Mouse (Mus musculus) leukemia stem cell, adult 10-12 weeks (primary cell): Measurements from ENCODE around the gene Vmn2r-ps159. TPM values are rescaled to one million over a fixed set of nuclear protein-coding genes. Genes with fewer than 3 reads are reported as not detected.

ENCODE experiments used
- polyA plus RNA-seq: library from polyadenylated mRNA; stranded (reverse); fragments of >175 nt; gene quantifications from 2 replicates; pipeline ENCODE4 v1.2.3, GENCODE M21; 2012; ENCODE audit warnings: low replicate concordance

Gene Vmn2r-ps159
- polyA plus RNA-seq, result not detected in 2 replicates

GRCm38 (mm10) chr4:156330803-156331202, at the start of gene Vmn2r-ps159:
TSS of gene Vmn2r-ps159 (plus strand) at chr4:156331103.

Other genes with a start within 250 kb of the Vmn2r-ps159 start
- 8.2 and 26.6 TPM in 2 replicates for gene 9430015G10Rik, start 221.1 kb upstream of the Vmn2r-ps159 start, polyA plus RNA-seq
- 1.0 and 1.2 TPM in 2 replicates for gene Rnf223, start 200.6 kb upstream of the Vmn2r-ps159 start, polyA plus RNA-seq
- gene Agrn, start 133.6 kb upstream of the Vmn2r-ps159 start, polyA plus RNA-seq, result 28.6 and 35.7 TPM in 2 replicates
- 23.8 and 56.3 TPM in 2 replicates for gene Isg15, start 130.3 kb upstream of the Vmn2r-ps159 start, polyA plus RNA-seq
- gene AW011738, start 127.8 kb upstream of the Vmn2r-ps159 start, polyA plus RNA-seq, result 38.6 and 49.2 TPM in 2 replicates
- 0.10 and 0.31 TPM in 2 replicates for gene Perm1, start 115.2 kb upstream of the Vmn2r-ps159 start, polyA plus RNA-seq
- gene Plekhn1, start 96.2 kb upstream of the Vmn2r-ps159 start, polyA plus RNA-seq, result 11.3 and 24.2 TPM in 2 replicates
- 46.6 and 55.0 TPM in 2 replicates for gene Noc2l, start 95.1 kb upstream of the Vmn2r-ps159 start, polyA plus RNA-seq
- gene Samd11, start 75.4 kb upstream of the Vmn2r-ps159 start, polyA plus RNA-seq, result 77.5 and 112 TPM in 2 replicates